Mouse (Mus musculus): ENCODE data around the gene Dcaf6.
A peak's percentile ranks its signal among the peaks of the same experiment; 100 is the strongest.

Dcaf6 gene

GRCm38 (mm10) chr1:165321393-165321861 is 138.8 kb downstream of the Dcaf6 start:
- no peak for DNase-seq (ENCODE audit: inconsistent ontology term)

GRCm38 (mm10) chr1:165320141-165320934 is 139.9 kb downstream of the Dcaf6 start:
- peak; percentile 79 for DNase-seq (ENCODE audit: inconsistent ontology term)

- DNase-seq (ENCODE audit: inconsistent ontology term), result peak; percentile 54
Observed at GRCm38 (mm10) chr1:165316361-165316760, 143.9 kb downstream of the Dcaf6 start.

DNA sequence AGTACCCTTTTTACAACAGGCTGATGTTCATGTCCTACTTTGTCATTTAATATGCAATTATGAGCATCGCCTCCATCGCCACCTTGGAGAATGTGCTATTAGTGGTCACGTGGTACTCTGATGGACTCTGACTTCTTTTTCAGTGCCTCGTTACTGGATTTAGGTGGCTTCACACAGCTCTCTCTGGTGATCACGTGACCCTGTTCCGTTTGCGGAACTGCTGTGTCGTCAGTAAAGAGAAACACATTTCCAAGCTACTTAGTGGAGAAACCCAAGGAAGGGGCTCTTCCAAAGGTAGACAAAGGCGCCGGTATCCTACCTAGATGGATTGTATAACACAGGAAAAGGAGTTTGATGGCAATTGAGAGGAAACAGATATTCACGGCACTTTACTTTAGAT is 152.1 kb downstream of the Dcaf6 start:
- DNase-seq (ENCODE audit: inconsistent ontology term), result no peak

GRCm38 (mm10) chr1:165304341-165304740 is 155.9 kb downstream of the Dcaf6 start:
- no peak for DNase-seq (ENCODE audit: inconsistent ontology term)

- DNase-seq (ENCODE audit: inconsistent ontology term), result no peak
Observed at GRCm38 (mm10) chr1:165303209-165303608, 157.1 kb downstream of the Dcaf6 start.

GRCm38 (mm10) chr1:165302455-165303208 is 157.6 kb downstream of the Dcaf6 start:
- peak; percentile 89 for DNase-seq (ENCODE audit: inconsistent ontology term)

DNA sequence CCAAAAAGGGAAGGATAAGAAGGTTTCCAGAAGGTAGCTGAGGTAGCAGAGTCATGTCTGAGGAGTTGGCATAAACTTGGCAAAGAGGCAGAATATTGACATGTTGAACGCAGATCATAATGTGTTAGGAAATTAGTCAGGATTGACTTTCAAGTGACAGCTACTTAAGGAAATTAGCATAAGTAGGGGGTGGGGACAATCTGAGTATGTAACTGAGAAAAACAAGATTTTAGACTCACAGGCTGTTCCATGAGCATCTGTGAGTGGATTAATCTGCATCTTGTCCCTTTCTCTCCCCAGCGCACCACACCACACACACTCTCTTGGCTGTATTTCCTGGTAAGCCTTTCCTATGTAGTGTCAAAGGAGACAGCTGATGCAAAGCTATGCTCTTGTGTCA is 158.7 kb downstream of the Dcaf6 start:
- DNase-seq (ENCODE audit: inconsistent ontology term), result no peak

GRCm38 (mm10) chr1:165301108-165301507 is 159.2 kb downstream of the Dcaf6 start:
- no peak for DNase-seq (ENCODE audit: inconsistent ontology term)

- no peak for DNase-seq (ENCODE audit: inconsistent ontology term)
Observed at GRCm38 (mm10) chr1:165295489-165295888, 164.8 kb downstream of the Dcaf6 start, which contains the start of gene Gpr161. Gene Gpr161, plus strand, starts transcription at chr1:165295789.

DNA sequence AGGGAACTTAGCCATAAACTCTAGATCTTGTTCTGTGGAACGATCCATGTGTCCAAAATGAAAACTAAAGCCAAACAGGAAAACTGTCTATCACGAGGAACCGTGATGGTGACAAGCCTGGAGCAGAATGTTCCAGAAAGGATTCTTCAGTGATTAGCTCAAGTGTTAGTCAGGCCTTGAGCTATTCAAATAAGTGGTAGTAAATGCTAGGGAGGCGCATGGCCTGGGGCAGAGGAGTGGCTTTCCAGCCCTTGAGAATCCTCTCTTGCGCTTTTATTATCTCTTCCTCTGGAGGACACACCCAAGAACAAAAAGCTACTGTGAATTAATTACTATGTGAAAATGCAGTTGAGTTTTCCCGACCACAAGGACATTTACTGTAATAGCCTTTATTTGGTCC is 168.7 kb downstream of the Dcaf6 start:
- no peak for DNase-seq (ENCODE audit: inconsistent ontology term)

GRCm38 (mm10) chr1:165289831-165290230 is 170.4 kb downstream of the Dcaf6 start:
- no peak for DNase-seq (ENCODE audit: inconsistent ontology term)

- no peak for DNase-seq (ENCODE audit: inconsistent ontology term)
Observed at GRCm38 (mm10) chr1:165288165-165288564, 172.1 kb downstream of the Dcaf6 start.

DNA sequence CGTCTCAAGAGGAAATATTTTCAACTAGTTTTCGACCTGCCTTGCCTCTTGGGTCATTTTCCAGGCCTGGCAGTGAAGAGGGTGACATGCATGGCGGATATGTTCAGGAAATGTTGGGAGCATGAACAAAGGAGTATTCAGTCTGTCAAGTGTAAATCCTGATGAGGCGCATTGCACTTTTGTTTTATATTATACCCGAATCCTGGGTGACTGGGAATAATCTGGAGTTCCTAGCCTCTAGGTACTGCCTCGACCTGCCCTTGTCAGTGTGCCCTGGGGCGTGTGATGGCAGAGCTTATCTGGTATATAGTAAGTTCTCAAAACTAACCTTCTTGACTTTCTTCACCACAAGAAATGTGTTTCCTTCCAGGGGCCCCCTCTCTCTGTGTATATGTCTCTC is 176.2 kb downstream of the Dcaf6 start:
- DNase-seq (ENCODE audit: inconsistent ontology term), result no peak

GRCm38 (mm10) chr1:165282967-165283345 is 177.3 kb downstream of the Dcaf6 start:
- no peak for DNase-seq (ENCODE audit: inconsistent ontology term)

GRCm38 (mm10) chr1:165282222-165282966 is 177.9 kb downstream of the Dcaf6 start:
- DNase-seq (ENCODE audit: inconsistent ontology term), result no peak

- DNase-seq (ENCODE audit: inconsistent ontology term), result peak; percentile 84
Observed at GRCm38 (mm10) chr1:165281351-165282221, 178.7 kb downstream of the Dcaf6 start.

DNA sequence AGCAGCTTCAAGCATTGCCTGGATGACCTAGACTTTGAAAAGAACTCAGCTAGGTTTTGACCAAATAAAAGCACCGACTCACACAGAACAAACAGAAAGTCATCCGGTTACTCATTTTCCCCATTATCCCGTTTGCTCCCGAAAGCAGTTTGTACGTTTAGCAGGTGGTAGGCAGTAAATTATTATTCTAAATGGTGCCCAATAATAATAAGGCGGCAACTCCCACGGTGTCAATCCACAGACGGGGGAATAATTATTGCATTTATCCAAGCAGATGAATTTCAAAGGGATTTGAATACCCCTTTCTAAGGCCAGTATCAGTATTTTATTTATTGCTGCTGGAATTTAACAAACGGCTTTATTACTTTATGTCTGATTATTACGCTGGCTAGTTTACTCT is 179.5 kb downstream of the Dcaf6 start:
- no peak for DNase-seq (ENCODE audit: inconsistent ontology term)

All from Muller cell, postnatal 12 days (primary cell).